Mouse (Mus musculus) liver, adult 2 months (tissue): Measurements from ENCODE around the gene Dgat2.

Source experiments
- CTCF ChIP-seq: fragments of 200-500 bp; IDR thresholded peaks from 2 replicates; pipeline ENCODE4 v1.5.1; 2011; ENCODE audit warnings: low read depth, low read length, control low read depth
- POLR2A ChIP-seq: fragments of 200-500 bp; IDR thresholded peaks from 2 replicates; pipeline ENCODE4 v1.6.1; 2011; ENCODE audit warnings: low read length, control low read depth; ENCODE audit not compliant: insufficient read depth; ENCODE audit errors: extremely low read depth

DNA sequence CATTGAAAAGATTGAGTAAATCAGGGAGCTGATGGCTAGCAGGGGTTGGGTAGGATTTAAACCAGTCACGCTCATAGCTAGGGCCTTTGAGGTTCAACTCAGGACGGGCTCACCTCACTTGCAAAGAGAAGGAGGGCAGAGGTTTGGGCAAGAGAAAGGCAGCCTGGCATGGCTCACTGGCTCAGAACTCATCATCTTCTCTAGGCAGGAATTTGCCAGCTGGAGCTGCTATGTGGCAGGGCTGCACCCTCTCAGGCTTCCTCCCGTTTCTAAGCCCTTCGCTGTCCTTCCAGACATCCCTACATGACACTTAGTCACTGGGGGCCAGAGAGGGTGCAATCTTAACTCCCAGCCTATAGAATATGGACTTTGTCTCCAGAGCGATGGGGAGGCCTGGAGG lies 4.9 kb upstream of the Dgat2 start:
- TF ChIP-seq CTCF (no peak), POLR2A (no peak)
